Mouse (Mus musculus) lung, postnatal 0 days (tissue): ENCODE measurements around the gene Arhgef16.

ENCODE experiments used
- CTCF ChIP-seq: IDR thresholded peaks from 2 replicates; pipeline ENCODE4 v1.5.1; 2016; ENCODE audit warnings: antibody characterized with exemption, mild to moderate bottlenecking
- EP300 ChIP-seq: IDR thresholded peaks from 2 replicates; pipeline ENCODE4 v1.6.1; 2016; ENCODE audit warnings: antibody characterized with exemption, mild to moderate bottlenecking, control low read depth

- TF ChIP-seq EP300, result no peak
- no peak for TF ChIP-seq CTCF
Observed at GRCm38 (mm10) chr4:154293735-154294201, 7.7 kb downstream of the Arhgef16 start.
